Mouse (Mus musculus): ENCODE measurements around the gene Rnf217. TPM values are rescaled to one million over a fixed set of nuclear protein-coding genes. Genes with fewer than 3 reads are reported as not detected.
A peak's percentile ranks its signal among the peaks of the same experiment; 100 is the strongest.

The Rnf217 gene
- polyA plus RNA-seq, 1 experiment from 2014 or later = 1.4 TPM

GRCm38 (mm10) chr10:31465840-31466541, 143.0 kb downstream of the Rnf217 start:
- 59% methylated on average over 6 of the region's 6 CpGs for WGBS
- 0 out of 2 replicates have a peak, but pooled peaks cover 2% of the 10 kb centered on the region for H3K4me1 ChIP-seq
- H3K9ac ChIP-seq = no peak overlapping the region
- no peaks in the 10 kb centered on the region for H3K36me3 ChIP-seq
- no peaks in the 10 kb centered on the region for H3K27me3 ChIP-seq
- H3K9me3 ChIP-seq = no peaks in the 10 kb centered on the region
- H3K4me2 ChIP-seq = no peak overlapping the region
- H3K27ac ChIP-seq = no peak overlapping the region
- ATAC-seq (ENCODE audit: borderline replicate concordance, extremely low read depth, low FRiP score, low TSS enrichment) = no peak
- no peak overlapping the region for H3K4me3 ChIP-seq

- no peak for ATAC-seq (ENCODE audit: borderline replicate concordance, extremely low read depth, low FRiP score, low TSS enrichment)
- 0 out of 2 replicates have a peak, but pooled peaks cover 2% of the 10 kb centered on the region for H3K4me1 ChIP-seq
- H3K9me3 ChIP-seq = no peaks in the 10 kb centered on the region
- no peak overlapping the region for H3K4me3 ChIP-seq
- H3K27ac ChIP-seq = no peak overlapping the region
- no peaks in the 10 kb centered on the region for H3K27me3 ChIP-seq
- H3K9ac ChIP-seq = no peak overlapping the region
- 44% methylated on average over 4 of the region's 4 CpGs for WGBS
- no peak overlapping the region; the same call in 1 of the 2 replicates for H3K4me2 ChIP-seq
- no peaks in the 10 kb centered on the region for H3K36me3 ChIP-seq
Measured at GRCm38 (mm10) chr10:31465424-31465823, 143.6 kb downstream of the Rnf217 start.

DNA sequence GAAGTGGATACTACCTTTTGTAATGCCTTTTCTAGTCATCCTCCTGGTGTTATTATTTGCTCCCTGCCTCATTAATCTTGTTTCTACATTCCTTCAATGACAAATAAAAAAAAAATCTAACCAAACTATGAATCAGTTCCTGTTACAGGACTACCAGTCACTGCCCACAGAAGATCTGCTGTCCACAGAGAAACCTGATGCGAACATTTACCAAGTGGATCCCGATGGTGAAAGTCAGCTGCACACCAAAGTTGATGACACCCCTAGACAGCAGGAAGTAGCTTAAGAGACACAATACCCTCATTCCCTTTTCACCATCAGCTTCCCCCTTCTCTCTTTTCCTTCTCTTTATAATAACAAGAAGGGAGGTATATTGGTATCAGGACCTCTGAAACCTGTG, 145.9 kb downstream of the Rnf217 start:
- 90% methylated on average over 2 of the region's 2 CpGs for WGBS
- Histone ChIP-seq H3K27me3 (no peaks in the 10 kb centered on the region), H3K27ac (no peak overlapping the region), H3K4me2 (no peak overlapping the region), H3K36me3 (no peaks in the 10 kb centered on the region), H3K4me3 (no peak overlapping the region), H3K9ac (no peak overlapping the region), H3K9me3 (no peaks in the 10 kb centered on the region), H3K4me1 (0 out of 2 replicates have a peak, but pooled peaks cover 2% of the 10 kb centered on the region)
- ATAC-seq (ENCODE audit: borderline replicate concordance, extremely low read depth, low FRiP score, low TSS enrichment) = no peak

DNA sequence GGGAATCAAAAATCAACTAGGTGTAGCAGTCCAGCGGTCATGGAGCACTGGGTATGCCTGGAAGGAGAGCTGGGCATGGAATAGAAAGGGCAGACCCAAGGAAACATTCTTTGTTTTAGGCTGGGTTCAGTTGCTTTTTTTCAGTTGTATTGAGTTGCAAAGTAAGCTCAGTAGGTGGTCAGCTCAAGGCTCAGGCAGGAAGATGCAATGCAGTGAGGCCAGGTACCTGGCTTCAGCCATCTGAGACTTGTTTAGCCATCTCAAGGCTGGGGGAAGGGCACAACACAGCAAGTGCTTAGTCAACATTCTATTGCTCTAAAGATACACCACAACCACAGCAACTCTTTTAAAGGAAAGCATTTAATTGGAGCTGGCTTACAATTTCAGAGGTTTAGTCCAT, 152.2 kb downstream of the Rnf217 start:
- Histone ChIP-seq H3K27ac (no peak overlapping the region), H3K4me3 (no peak overlapping the region), H3K36me3 (no peaks in the 10 kb centered on the region), H3K4me2 (no peak overlapping the region), H3K4me1 (no peaks in the 10 kb centered on the region), H3K9me3 (no peaks in the 10 kb centered on the region), H3K27me3 (no peaks in the 10 kb centered on the region), H3K9ac (no peak overlapping the region)
- no peak for ATAC-seq (ENCODE audit: borderline replicate concordance, extremely low read depth, low FRiP score, low TSS enrichment)
- 42% methylated on average over 1 of the region's 1 CpGs for WGBS

DNA sequence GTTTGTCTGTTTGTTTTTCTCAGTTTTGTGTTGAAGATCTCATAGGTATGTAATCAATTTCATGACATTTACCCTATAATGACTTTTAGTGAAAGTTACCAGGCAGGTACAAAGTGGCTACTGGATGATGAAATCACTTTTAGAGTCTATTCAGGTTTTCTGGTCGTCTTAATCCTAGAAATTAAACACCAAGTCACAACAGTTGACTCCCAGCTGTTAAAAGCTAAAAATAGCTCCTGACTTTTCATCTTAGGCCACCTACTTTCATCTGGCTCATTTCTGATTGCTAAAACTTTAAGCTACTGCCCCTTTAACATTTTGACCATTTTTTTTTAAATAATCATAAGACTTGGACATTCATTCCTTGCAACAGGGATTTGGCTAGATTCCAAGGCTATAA, 161.9 kb downstream of the Rnf217 start:
- Histone ChIP-seq H3K27me3 (no peaks in the 10 kb centered on the region), H3K36me3 (no peaks in the 10 kb centered on the region), H3K4me1 (peaks cover 11% of the 10 kb centered on the region; the same call in 1 of the 2 replicates), H3K9me3 (no peaks in the 10 kb centered on the region), H3K4me3 (no peak overlapping the region), H3K27ac (no peak overlapping the region), H3K9ac (no peak overlapping the region), H3K4me2 (no peak overlapping the region)
- ATAC-seq (ENCODE audit: borderline replicate concordance, extremely low read depth, low FRiP score, low TSS enrichment) = no peak
- WGBS = 11% methylated on average over 1 of the region's 1 CpGs

DNA sequence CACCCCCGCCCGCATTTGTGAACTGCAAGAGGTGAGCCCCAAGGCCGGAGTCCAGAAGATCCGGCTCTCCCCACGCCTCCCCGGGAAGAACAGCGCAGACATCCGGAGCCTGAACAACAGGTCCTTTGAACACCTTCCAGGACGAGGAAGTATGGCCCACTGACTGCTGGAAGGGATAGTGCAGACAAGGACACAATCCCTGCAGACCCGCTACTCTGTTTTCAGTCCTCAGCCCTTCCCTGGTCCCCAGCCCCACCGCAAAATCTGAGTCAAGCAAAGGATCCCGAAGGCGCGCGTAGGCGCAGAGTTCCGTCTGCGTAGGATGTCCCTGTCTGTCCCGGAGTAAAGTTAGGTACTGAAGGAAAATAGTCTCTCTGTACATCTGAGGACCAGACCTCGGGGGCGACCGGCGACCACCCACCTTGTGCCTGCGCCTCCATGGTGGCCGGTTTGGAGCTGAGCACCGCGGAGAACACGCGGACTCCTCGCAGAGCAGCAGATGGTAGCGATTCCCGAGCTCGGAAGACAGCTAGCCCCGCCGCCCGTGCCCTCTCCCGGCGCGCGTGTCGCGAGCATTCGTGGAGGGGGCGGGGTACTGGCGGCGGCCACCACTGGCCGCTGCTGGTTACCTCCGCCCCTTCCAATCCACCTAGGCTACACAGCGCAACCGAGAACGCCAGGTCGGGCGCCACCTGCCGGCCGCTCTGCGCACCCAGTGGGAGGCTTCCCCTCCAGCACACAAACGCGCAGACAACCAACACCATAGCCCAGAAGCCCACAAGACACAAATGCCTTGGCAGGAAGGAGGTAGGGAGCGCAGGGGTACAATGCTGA, 163.5 kb downstream of the Rnf217 start, which contains the start of gene Tpd52l1:
TSS of gene Tpd52l1 (minus strand) at position 668 of the 834 bp plus-strand sequence.
- WGBS = 1% methylated on average over 57 of the region's 59 CpGs
- H3K9ac ChIP-seq = peak within 1 kb of the TSS; percentile 45
- peak within 1 kb of the TSS; percentile 56 for H3K4me3 ChIP-seq
- peaks cover 11% of the 10 kb centered on the region; the same call in 1 of the 2 replicates for H3K4me1 ChIP-seq
- H3K4me2 ChIP-seq = peak within 1 kb of the TSS; percentile 89
- ATAC-seq (ENCODE audit: borderline replicate concordance, extremely low read depth, low FRiP score, low TSS enrichment) = peak; percentile 98
- H3K36me3 ChIP-seq = no peaks in the 10 kb centered on the region
- H3K9me3 ChIP-seq = no peaks in the 10 kb centered on the region
- no peak within 1 kb of the TSS for H3K27ac ChIP-seq
- H3K27me3 ChIP-seq = no peaks in the 10 kb centered on the region

- no peak overlapping the region for H3K9ac ChIP-seq
- no peak overlapping the region for H3K4me3 ChIP-seq
- no peak overlapping the region for H3K4me2 ChIP-seq
- H3K27me3 ChIP-seq = no peaks in the 10 kb centered on the region
- no peak for ATAC-seq (ENCODE audit: borderline replicate concordance, extremely low read depth, low FRiP score, low TSS enrichment)
- no peaks in the 10 kb centered on the region for H3K9me3 ChIP-seq
- H3K27ac ChIP-seq = no peak overlapping the region
- H3K4me1 ChIP-seq = peaks cover 11% of the 10 kb centered on the region; the same call in 1 of the 2 replicates
- no peaks in the 10 kb centered on the region for H3K36me3 ChIP-seq
- WGBS = 73% methylated on average over 7 of the region's 7 CpGs
Measured at GRCm38 (mm10) chr10:31444206-31444605, 164.8 kb downstream of the Rnf217 start.

Other genes with a start within 250 kb of the Rnf217 start
- gene Tpd52l1, start 163.2 kb downstream of the Rnf217 start, polyA plus RNA-seq (2015; fragmentation: Nextera tagmentation; extraction: Ambion mirVana) = 21.3 and 21.5 TPM in 2 replicates

Data from lung, embryonic 15.5 days (tissue).